Mouse (Mus musculus) Muller cell, postnatal 12 days (primary cell): ENCODE measurements around the gene Gm3854.
A peak's percentile ranks its signal among the peaks of the same experiment; 100 is the strongest.

Experiments
- DNase-seq: peaks from one replicate; pipeline ENCODE4 v3.0.0-alpha.2; 2015; ENCODE audit errors: inconsistent ontology term

Gene Gm3854

GRCm38 (mm10) chr7:6386995-6387394, 43.4 kb downstream of the Gm3854 start:
- no peak for DNase-seq

GRCm38 (mm10) chr7:6388971-6389370, 45.4 kb downstream of the Gm3854 start:
- no peak for DNase-seq

GRCm38 (mm10) chr7:6389449-6389848, 45.9 kb downstream of the Gm3854 start:
- no peak for DNase-seq

- peak; percentile 39 for DNase-seq
Measured at GRCm38 (mm10) chr7:6397996-6398975, 54.7 kb downstream of the Gm3854 start, which contains the start of gene Smim17. Gene Smim17, plus strand, starts transcription at chr7:6398715.
